Mouse (Mus musculus) liver, embryonic 12.5 days (tissue): Measurements from ENCODE around the gene Csf1. TPM values are rescaled to one million over a fixed set of nuclear protein-coding genes. Genes with fewer than 3 reads are reported as not detected.

Experiments used
- ATAC-seq: fragments of 200-750 bp; cut with Nextera tagmentation; 2 replicates; pipeline ENCODE4 v1.8.0; 2017; ENCODE audit warnings: moderate number of reproducible peaks, mild to moderate bottlenecking, moderate library complexity
- H3K27ac ChIP-seq: fragments of 300-500 bp; sonication (generic); 2 replicates; pipeline ENCODE4 v1.5.1; 2016; ENCODE audit warnings: mild to moderate bottlenecking
- H3K27me3 ChIP-seq: fragments of 300-500 bp; sonication (generic); replicated peaks from 2 replicates; pipeline ENCODE4 v1.6.1; 2016; ENCODE audit warnings: mild to moderate bottlenecking, moderate library complexity
- H3K36me3 ChIP-seq: fragments of 300-500 bp; sonication (generic); 2 replicates; pipeline ENCODE4 v1.6.1; 2016; ENCODE audit warnings: mild to moderate bottlenecking, moderate library complexity
- H3K4me1 ChIP-seq: fragments of 300-500 bp; sonication (generic); 2 replicates; pipeline ENCODE4 v1.6.1; 2016
- H3K4me2 ChIP-seq: fragments of 300-500 bp; sonication (generic); 2 replicates; pipeline ENCODE4 v1.6.1; 2016; ENCODE audit warnings: mild to moderate bottlenecking, moderate library complexity
- H3K4me3 ChIP-seq: fragments of 300-500 bp; sonication (generic); 2 replicates; pipeline ENCODE4 v1.5.1; 2016; ENCODE audit warnings: mild to moderate bottlenecking, moderate library complexity
- H3K9ac ChIP-seq: fragments of 300-500 bp; sonication (generic); 2 replicates; pipeline ENCODE4 v1.6.1; 2016; ENCODE audit warnings: mild to moderate bottlenecking, moderate library complexity
- H3K9me3 ChIP-seq: fragments of 300-500 bp; sonication (generic); replicated peaks from 2 replicates; pipeline ENCODE4 v1.6.1; 2016; ENCODE audit warnings: mild to moderate bottlenecking, moderate library complexity
- WGBS: fragments of 180-500 bp; shearing (Covaris S2); methylation state at CpG from one replicate; pipeline ENCODE4 v1.1.7; 2016; ENCODE audit not compliant: insufficient replicate concordance; 5-methylcytosine and 5-hydroxymethylcytosine counted together
- polyA plus RNA-seq: library from polyadenylated mRNA; unstranded; fragments of >200 nt; fragmentation: Nextera tagmentation; extraction: Ambion mirVana; gene quantifications from 2 replicates; pipeline ENCODE4 v1.2.1, GENCODE M21; 2016

Csf1 gene
- polyA plus RNA-seq, 1 experiment from 2014 or later = 8.7 TPM

DNA sequence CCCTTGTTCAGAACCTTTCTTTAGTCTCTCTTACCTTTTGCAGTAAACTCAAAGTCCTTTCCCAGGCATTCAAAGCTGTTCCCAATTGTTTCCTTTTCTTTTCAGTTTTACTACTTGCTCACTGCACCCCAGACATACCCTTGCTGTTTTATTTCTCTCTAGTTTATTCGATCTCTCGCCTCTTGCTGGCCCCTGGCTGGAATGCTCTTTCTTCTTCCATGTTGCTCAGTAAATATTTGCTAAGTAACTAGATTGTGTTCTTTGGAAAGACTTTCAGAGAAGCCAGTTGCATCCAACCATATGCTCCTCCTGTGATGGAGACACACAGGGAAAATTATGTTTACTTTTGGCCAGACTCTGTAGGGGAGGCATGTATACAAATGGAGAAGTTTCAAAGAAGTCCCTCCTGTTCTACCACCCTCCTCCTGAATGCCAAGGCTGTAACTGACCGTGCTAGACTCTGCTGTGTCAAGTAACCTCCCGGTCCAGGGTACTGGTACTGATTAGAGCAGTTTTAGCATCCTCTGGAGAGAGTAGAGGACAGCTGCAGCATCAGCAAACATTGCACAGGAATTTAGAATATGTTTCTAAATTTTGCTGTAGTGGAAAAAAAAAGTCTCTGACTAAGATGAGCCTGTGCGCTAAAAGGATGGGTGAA is 45.9 kb downstream of the Csf1 start:
- Histone ChIP-seq H3K9me3 (no peaks in the 10 kb centered on the region), H3K27me3 (0 out of 2 replicates have a peak, but pooled peaks cover 4% of the 10 kb centered on the region), H3K9ac (no peak overlapping the region), H3K36me3 (no peaks in the 10 kb centered on the region), H3K27ac (no peak overlapping the region), H3K4me2 (no peak overlapping the region), H3K4me1 (no peaks in the 10 kb centered on the region), H3K4me3 (no peak overlapping the region)
- 57% methylated on average over 5 of the region's 5 CpGs for WGBS
- no peak for ATAC-seq

DNA sequence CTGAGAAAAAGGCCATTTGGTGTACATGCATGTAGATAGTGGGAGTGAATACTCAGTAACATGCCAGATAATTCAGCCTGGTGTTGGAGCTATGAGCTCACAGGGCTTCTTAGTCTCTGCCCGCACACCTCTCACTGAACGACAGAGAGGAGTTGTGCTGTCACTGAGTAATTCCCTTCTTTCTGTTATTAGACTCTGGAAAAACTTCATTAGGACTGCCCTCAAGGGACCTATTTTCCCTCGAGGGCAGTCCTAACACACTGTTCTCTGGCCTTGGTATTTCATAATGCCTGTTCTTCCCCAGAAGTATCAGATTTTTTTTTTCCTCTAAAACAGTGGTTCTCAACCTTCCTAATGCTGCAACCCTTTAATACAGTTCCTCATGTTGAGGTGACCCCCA is 48.2 kb downstream of the Csf1 start:
- H3K9ac ChIP-seq = no peak overlapping the region
- WGBS = 58% methylated on average over 3 of the region's 3 CpGs

DNA sequence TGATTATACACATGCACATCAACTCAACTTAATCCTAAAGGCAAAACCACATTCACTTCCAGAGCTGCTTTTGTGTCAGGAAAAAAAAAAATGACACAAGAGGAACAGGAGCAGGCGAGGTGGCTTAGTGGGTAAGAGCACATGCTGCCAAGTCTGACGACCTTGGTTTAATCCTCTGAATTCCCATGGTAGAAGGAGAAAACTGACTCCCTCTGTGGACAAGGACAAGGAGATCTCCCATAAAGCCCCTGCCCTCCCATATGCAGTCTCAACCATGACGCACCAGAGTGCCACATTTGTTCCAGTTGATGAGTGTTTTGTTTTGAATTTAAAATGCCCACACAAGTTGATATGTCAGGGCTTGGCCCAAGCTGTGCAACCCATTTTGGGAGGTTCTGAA is 51.1 kb downstream of the Csf1 start:
- H3K9me3 ChIP-seq = no peaks in the 10 kb centered on the region
- no peak for ATAC-seq
- H3K4me2 ChIP-seq = no peak overlapping the region
- no peak overlapping the region for H3K27ac ChIP-seq
- no peaks in the 10 kb centered on the region for H3K4me1 ChIP-seq
- 64% methylated on average over 3 of the region's 3 CpGs for WGBS
- 0 out of 2 replicates have a peak, but pooled peaks cover 4% of the 10 kb centered on the region for H3K27me3 ChIP-seq
- H3K36me3 ChIP-seq = no peaks in the 10 kb centered on the region
- no peak overlapping the region for H3K4me3 ChIP-seq
- H3K9ac ChIP-seq = no peak overlapping the region

More for the DNA sequence above, 48.2 kb downstream of the Csf1 start:
- 0 out of 2 replicates have a peak, but pooled peaks cover 4% of the 10 kb centered on the region for H3K27me3 ChIP-seq
- no peak overlapping the region for H3K27ac ChIP-seq
- ATAC-seq = no peak
- H3K9me3 ChIP-seq = no peaks in the 10 kb centered on the region
- no peak overlapping the region for H3K4me2 ChIP-seq
- H3K36me3 ChIP-seq = no peaks in the 10 kb centered on the region
- H3K4me3 ChIP-seq = no peak overlapping the region
- no peaks in the 10 kb centered on the region for H3K4me1 ChIP-seq

DNA sequence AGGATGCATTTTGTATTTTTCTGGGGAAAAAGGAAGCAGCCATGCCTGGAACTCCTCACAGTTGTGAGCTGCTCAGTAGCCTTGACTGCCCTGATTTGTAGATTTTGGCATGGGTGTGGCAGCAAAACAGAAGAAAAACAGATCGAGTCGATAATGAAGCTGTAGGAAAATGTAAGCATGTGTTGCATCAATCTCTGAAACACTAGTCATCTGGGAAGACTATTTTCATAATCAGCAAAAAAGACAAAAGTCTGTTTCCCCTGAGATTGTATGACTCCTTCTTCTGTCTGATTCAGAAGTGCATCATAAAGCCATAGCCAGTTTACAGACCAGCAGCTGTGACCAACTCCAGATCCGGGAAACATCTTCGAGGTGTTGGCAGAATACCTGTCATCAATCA is 53.0 kb downstream of the Csf1 start:
- WGBS = 73% methylated on average over 4 of the region's 4 CpGs
- ATAC-seq = no peak

DNA sequence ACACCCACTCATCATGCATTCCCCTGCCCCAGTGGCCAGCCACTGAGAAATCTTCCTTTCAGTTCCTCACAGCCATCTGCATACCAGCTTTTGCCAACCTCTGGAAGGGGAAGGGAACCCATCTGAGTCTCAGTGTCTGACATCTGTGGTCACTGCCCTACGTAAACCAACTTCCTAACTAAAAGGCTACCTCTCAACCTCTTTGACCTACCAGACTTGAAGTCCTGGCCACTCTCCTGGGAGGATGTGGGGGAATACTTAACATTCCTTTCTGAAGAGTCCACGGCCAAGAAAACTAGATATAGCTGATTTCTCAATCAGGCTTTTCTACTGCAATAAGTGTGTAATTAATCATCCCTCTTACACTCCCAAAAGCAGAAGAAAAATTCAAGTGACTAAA is 54.1 kb downstream of the Csf1 start:
- Histone ChIP-seq H3K4me3 (no peak overlapping the region), H3K9ac (no peak overlapping the region), H3K4me2 (no peak overlapping the region), H3K4me1 (no peaks in the 10 kb centered on the region), H3K27me3 (0 out of 2 replicates have a peak, but pooled peaks cover 4% of the 10 kb centered on the region), H3K36me3 (no peaks in the 10 kb centered on the region), H3K9me3 (no peaks in the 10 kb centered on the region), H3K27ac (no peak overlapping the region)
- no peak for ATAC-seq
- WGBS = 40% methylated on average over 2 of the region's 2 CpGs

More for the DNA sequence above, 53.0 kb downstream of the Csf1 start:
- Histone ChIP-seq H3K36me3 (no peaks in the 10 kb centered on the region), H3K4me1 (no peaks in the 10 kb centered on the region), H3K4me3 (no peak overlapping the region), H3K27ac (no peak overlapping the region), H3K27me3 (0 out of 2 replicates have a peak, but pooled peaks cover 4% of the 10 kb centered on the region), H3K9ac (no peak overlapping the region), H3K9me3 (no peaks in the 10 kb centered on the region), H3K4me2 (no peak overlapping the region)

DNA sequence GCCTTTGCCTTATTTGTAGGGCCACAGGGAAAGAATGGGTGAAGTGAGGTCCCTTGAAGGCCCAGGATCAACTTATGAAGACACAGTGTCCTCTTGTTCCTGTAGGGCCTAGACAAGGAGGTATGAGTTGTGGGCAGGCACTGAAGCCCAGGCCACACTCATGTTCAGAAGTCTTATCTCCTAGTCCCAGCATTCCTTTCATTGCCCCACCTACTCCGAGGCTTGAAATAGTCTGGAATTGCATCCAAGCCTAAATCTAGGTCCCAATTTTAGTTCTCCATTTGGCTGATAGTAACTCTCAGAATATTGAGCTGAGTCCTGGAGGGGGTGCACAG is 55.9 kb downstream of the Csf1 start:
- Histone ChIP-seq H3K4me1 (no peaks in the 10 kb centered on the region), H3K4me2 (no peak overlapping the region), H3K36me3 (no peaks in the 10 kb centered on the region), H3K9me3 (no peaks in the 10 kb centered on the region), H3K4me3 (no peak overlapping the region), H3K9ac (no peak overlapping the region), H3K27ac (no peak overlapping the region), H3K27me3 (no peaks in the 10 kb centered on the region)
- 61% methylated on average over 1 of the region's 1 CpGs for WGBS
- no peak for ATAC-seq

DNA sequence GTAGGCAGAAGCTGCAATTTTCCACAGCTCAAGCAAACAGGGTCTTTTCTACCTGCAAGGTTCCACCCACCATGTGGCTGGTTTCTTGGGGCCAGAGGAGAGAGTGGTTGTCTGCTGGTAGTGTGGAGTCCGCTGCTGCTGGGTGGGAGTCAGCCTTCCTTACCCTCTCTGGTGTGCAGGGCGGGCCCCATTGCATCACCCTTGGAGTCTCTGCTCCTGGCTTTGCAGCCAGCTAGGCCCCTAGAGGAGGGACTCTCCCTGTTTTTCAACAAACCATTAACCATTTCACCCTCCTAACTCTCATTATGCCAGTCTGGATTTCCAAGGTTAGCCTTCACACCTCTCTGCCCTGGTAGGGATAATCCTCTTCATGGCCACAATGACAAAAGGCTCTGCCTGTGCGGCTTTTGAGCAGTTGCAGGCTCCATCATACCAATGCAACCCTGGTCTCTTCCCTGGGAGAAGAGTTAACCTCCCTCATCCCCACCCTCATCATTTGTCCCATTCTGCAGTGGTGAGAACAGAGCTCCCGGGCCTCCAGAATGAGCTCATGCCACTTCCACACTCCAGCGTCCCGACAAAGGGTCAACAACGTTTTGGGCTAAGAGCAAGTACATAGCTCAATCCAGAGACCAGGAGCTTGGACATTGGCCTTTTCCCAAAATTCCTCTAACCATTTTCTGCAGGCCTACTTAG is 56.4 kb downstream of the Csf1 start:
- Histone ChIP-seq H3K27me3 (no peaks in the 10 kb centered on the region), H3K4me3 (no peak overlapping the region), H3K4me1 (no peaks in the 10 kb centered on the region), H3K4me2 (no peak overlapping the region), H3K9ac (no peak overlapping the region), H3K27ac (no peak overlapping the region), H3K36me3 (no peaks in the 10 kb centered on the region), H3K9me3 (no peaks in the 10 kb centered on the region)
- no peak for ATAC-seq
- 68% methylated on average over 7 of the region's 7 CpGs for WGBS

DNA sequence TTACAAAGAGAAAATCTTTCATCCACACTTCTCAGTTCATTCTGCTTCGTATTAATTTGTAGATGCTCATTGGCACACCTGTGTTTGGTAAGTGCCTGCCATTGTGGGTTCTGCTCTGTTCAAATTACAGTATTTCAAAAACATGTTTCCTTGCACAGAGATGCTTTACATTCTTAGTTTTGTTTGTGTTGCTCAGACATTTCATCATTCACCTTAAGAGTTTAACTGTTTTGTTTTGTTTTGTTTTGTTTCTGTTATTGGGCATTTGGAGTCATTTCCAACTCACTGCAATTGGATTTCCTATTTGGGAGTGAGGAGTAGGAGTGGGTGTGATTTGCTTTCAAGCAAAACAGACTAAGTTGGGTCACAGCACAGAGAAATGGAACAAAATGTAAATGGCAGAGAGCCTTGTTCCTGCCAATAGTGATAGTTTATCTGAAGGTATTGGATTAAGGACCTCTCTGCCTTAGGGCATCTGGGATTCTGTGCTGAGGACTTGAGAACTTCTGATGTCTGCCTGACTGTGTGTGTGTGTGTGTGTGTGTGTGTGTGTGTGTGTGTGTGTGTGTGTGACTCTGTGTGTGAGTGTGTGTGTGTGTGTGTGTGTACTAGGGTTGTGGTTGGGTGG is 58.4 kb downstream of the Csf1 start:
- no peak overlapping the region for H3K4me2 ChIP-seq
- no peak for ATAC-seq
- H3K4me1 ChIP-seq = peaks cover 2% of the 10 kb centered on the region
- no peak overlapping the region for H3K4me3 ChIP-seq
- no peaks in the 10 kb centered on the region for H3K9me3 ChIP-seq
- H3K9ac ChIP-seq = no peak overlapping the region
- no peaks in the 10 kb centered on the region for H3K36me3 ChIP-seq
- no peak overlapping the region for H3K27ac ChIP-seq
- H3K27me3 ChIP-seq = no peaks in the 10 kb centered on the region
- WGBS = 71% methylated on average over 1 of the region's 1 CpGs

DNA sequence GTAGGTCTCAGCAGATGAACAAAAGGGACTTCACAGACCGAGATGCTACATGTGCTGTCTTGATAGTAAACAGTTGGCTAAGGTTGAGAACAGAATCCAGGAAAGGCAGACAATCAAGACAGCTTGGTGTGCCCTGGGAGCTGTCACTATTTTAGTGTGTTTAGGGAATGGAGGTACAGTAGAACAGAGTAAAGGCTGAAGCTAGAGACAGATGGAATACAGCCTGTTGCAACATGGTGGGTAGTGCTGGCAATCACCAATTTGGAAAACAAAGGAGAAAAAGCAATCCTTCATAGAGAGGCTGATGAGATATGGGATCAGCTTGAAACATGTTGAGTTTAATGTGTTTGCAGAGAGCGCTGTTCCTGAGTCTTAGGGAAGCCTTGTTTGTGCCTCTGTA is 59.6 kb downstream of the Csf1 start:
- Histone ChIP-seq H3K36me3 (no peaks in the 10 kb centered on the region), H3K9me3 (no peaks in the 10 kb centered on the region), H3K4me1 (peaks cover 6% of the 10 kb centered on the region), H3K9ac (no peak overlapping the region), H3K27me3 (no peaks in the 10 kb centered on the region), H3K4me3 (no peak overlapping the region), H3K4me2 (no peak overlapping the region), H3K27ac (no peak overlapping the region)
- no peak for ATAC-seq
- WGBS = 58% methylated on average over 2 of the region's 2 CpGs

DNA sequence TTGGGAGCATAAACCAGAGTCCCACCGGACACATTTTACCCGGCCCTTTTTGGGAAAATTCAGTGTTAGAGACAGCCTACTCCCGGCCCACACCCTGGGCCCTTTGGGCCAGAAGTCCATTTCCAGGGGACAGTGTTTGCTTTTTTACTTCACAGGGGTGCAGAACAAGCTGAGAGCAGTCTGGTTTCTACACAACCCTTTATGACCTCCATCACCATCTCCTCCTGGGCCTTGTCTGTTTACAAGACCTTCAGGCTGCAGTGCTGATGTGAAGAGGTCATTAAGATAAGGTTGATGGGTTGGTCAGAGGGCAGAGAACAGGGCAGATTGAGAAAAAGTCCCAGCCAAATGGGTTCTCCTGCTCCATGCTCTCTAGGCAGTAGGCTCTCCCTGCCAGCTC is 63.4 kb downstream of the Csf1 start:
- Histone ChIP-seq H3K27me3 (no peaks in the 10 kb centered on the region), H3K27ac (peak overlapping the region; percentile 31; the same call in 1 of the 2 replicates), H3K36me3 (no peaks in the 10 kb centered on the region), H3K4me3 (peak overlapping the region; percentile 91), H3K4me1 (peaks cover 36% of the 10 kb centered on the region), H3K4me2 (peak overlapping the region; percentile 92), H3K9ac (peak overlapping the region; percentile 3; the same call in 1 of the 2 replicates), H3K9me3 (no peaks in the 10 kb centered on the region)
- peak; percentile 45 for ATAC-seq
- WGBS = 41% methylated on average over 3 of the region's 3 CpGs

DNA sequence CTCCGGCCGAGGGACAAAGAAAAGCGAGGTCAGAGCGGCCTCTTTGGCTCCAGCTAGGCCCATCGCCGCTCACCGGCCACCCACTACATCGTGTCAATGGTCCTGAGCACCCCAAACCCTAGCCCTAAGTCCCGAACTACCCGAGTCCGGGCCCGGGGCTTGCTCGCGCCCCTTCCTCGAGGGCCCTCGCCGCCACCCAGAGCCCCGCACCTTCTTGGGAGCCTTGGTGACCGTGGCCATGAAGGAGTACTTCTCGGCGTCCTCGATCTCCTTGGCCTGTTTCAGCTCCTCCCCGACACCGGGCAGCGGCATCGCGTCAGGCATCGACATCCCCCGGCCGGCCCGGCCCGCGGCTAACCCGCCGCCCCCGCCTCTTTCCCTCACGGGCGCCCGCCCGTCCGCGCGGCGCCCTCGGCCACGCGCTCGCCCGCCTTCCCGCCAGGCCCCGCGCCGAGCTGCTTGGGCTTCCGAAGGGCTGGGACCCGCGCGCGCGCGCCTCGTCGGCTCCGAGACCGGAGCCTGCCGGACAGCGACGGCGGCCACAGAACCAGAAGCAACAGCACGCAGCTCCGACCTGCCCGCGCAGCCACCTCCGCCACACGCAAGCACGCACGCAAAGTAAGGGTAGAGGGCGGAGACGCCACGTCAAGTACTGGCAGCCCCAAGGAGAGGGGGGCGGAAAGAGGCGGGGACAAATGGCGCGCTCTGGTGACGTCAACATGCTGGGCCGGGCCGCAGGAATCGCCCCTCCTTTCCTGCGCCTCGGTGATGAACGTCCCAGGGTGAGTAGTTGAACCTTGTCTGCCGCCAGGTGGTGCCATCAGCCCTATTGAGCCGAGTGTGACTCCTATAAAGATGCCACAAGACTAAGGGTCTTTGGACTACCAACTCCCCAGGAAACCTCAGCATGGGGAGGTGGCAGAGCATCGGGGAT is 64.1 kb downstream of the Csf1 start, which contains the start of gene Ahcyl1:
Ahcyl1 (minus strand) TSS at position 613 of the 934 bp plus-strand sequence.
- Histone ChIP-seq H3K4me2 (peak within 1 kb of the TSS; percentile 92), H3K27ac (peak within 1 kb of the TSS; percentile 90), H3K4me3 (peak within 1 kb of the TSS; percentile 91), H3K9me3 (no peaks in the 10 kb centered on the region), H3K27me3 (no peaks in the 10 kb centered on the region), H3K9ac (peak within 1 kb of the TSS; percentile 97), H3K4me1 (peaks cover 42% of the 10 kb centered on the region), H3K36me3 (no peaks in the 10 kb centered on the region)
- ATAC-seq = peak; percentile 95
- under 1% methylated on average over 92 of the region's 93 CpGs for WGBS
